Mouse (Mus musculus) heart, adult 9 months (tissue): Measurements from ENCODE around the gene Acss3.

Experiments used
- DNase-seq, 2 experiments: peaks; one replicate each; pipeline ENCODE4 v3.0.0; 2022; ENCODE audit warnings: low spot score in 2 of 2

Gene Acss3

GRCm38 (mm10) chr10:107123529-107124335, at the start of gene Acss3:
Gene Acss3 (minus strand): TSS chr10:107123668.
- DNase-seq: peak; percentile 42 to 60

- no peak for DNase-seq
Measured at GRCm38 (mm10) chr10:107172003-107172689, 48.7 kb upstream of the Acss3 start.

- DNase-seq: no peak
Measured at GRCm38 (mm10) chr10:107166486-107166885, 43.0 kb upstream of the Acss3 start.

DNA sequence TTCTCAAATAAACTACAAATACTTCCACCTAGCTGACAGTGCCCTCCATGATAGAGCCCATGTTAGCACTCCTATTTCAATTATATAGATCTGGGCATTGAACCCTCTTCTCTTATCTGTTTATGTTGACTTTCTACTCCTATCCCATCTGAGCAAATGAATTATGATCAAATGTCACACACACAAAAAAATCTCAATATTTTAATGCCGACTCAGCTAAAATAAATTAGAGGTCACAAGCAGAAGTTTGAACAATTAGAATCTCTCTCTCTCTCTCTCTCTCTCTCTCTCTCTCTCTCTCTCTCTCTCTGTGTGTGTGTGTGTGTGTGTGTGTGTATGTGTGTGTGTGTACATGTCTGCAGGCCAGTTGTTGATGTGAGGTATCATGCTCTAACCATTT, 25.3 kb upstream of the Acss3 start:
- DNase-seq: no peak

GRCm38 (mm10) chr10:107144016-107144415, 20.5 kb upstream of the Acss3 start:
- DNase-seq: no peak

DNA sequence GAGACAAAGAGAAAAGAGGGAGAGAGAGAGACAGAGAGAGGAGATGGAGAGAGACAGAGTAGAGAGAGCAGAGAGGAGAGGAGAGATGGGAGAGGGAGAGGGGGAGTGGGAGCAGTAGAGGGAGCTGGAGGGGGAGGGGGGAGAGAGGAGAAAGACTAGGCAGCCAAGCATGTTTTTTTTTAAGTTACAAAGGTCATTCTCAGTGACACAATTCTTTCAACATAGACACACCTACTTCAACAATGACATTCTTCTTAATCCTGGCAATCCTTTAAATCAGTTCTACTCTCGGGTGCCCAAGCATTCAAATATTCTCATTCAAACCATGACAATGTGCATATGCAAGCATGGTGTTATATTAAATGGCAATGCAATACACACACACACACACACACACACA, 19.4 kb upstream of the Acss3 start:
- no peak for DNase-seq

DNA sequence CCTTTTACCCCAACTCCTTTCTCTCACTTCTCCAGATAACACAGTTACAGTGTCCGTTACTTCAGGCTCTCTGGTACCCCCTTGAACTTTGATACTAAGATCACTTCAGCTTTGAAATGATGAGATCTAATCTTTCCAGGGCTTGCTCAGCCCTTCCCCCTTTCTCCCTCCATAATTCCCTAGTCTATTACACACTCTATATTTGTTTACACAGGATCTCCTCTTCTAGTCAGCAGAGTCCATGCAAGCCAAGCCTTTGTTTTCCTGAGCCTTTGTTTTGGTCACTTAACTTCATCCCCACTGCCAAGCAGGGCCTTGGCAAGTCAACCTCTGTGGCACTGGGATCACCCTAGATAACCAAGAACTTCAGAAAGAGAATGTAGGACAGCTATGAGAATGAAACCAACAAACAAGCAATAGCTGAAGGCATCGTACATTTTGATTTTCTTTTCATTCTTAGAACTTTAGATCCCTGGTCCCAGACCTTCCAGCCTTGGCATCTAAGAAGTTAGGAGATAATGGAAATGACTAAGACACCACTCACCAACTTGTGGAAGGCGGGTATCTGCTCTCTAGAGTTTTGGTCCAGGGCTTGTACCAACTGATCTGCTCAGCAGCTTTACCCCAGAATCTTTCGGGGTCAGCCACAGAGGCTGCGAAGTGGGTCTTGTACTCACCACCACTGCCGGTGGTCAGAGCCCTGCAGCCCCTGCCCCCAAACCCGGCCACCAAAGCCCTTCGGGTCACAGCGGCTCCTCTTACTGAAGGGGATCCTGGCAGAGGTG, 532 bp downstream of the Acss3 start:
- no peak for DNase-seq

- DNase-seq: no peak
Measured at GRCm38 (mm10) chr10:107121301-107121700, 2.2 kb downstream of the Acss3 start.

DNA sequence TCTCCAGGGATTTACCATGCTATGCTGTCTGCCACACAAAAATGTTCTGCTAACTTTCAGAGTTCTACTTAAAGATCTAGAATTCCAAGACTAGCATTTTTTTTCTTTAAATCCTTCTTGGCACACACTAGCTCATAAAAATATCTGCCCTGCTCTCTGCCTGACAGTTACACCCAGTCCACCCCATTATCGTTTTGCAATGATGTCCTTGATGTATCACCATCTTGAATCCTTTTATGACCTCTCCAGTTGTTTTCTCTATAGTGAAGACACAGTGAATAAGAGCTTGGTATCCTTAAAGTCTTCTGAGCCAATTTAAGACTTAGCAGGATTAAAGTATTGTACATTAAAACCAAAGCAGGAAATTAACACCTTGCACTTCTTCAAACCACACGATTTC, 4.3 kb downstream of the Acss3 start:
- DNase-seq: no peak

GRCm38 (mm10) chr10:107116709-107117267, 6.7 kb downstream of the Acss3 start:
- DNase-seq: peak; percentile 4 to 8

GRCm38 (mm10) chr10:107115930-107116642, 7.4 kb downstream of the Acss3 start:
- no peak for DNase-seq

- DNase-seq: no peak
Measured at GRCm38 (mm10) chr10:107115121-107115520, 8.3 kb downstream of the Acss3 start.

DNA sequence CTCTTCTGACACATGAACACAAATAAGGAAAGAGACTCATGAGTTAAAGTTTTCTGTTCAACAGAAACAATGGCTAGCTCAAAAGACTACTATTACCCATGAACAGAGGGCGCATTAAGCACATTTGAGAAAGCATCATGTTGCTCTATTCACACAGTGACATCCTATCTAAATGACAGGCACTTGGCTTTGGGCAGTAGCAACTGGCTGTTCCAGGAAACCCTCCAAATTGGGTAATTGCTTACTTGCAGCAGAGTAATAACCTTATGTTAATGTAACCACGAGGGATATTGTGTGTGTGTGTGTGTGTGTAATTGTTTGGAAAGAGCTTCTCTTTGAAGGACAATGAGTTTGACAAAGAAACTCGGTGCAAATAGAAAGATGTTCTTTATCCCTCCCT, 29.0 kb downstream of the Acss3 start:
- DNase-seq: no peak

DNA sequence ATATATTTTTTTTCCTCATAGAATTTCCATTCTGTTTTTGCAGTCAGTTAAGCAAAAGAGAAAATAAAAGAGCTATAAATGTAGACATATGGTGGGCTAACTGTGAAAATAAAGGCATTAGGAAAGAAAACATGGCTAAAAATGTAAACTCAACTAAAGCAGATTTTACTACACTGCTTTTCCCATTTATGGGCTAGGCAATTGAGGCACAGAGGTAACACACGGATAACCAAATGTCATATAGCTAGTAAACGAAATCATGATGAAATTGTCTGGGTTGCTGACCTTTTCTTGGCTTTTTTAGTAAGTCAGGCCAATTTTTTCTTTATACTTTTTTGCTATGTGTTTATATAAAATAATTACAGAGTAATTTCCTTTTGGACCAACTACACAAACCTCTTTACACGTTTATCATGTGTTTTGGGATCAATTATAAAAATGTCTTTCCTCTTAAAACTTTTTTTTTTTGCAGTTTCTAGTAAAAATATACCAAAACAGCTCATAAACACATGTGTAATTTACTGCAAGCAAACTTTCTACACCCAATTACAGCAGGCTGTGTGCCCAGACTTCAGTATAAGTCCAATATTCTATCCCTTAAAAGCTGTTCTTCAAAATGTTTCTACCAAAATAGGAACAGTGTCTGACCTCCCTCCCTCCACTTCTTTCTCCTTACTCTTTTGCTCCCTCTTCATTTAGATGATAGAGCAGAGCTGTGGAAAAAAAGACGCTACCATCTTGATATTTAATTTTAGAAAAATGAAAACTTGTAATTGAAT, 69.4 kb downstream of the Acss3 start:
- no peak for DNase-seq

DNA sequence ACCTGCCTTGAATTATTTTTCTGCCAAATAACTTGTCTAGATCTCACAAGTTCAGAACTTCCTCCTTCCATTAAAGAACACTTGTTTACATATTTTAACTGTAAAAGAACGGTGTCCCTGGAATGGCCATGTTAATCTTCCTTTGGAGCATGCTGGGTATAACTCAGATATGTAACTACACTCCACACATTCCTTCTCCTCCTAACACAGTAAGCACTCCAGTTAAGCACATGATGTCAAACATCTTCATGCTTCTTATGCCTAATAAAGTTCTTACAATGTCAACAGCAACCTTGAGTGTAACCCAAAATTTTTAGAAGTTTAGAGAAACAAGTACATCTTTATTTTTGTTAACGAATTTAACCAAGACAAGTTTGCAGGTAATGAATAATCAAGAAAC, 73.0 kb downstream of the Acss3 start:
- DNase-seq: no peak

GRCm38 (mm10) chr10:107042656-107043055, 80.8 kb downstream of the Acss3 start:
- DNase-seq: no peak

GRCm38 (mm10) chr10:107040837-107041236, 82.6 kb downstream of the Acss3 start:
- peak; percentile 12 to 58 for DNase-seq

DNA sequence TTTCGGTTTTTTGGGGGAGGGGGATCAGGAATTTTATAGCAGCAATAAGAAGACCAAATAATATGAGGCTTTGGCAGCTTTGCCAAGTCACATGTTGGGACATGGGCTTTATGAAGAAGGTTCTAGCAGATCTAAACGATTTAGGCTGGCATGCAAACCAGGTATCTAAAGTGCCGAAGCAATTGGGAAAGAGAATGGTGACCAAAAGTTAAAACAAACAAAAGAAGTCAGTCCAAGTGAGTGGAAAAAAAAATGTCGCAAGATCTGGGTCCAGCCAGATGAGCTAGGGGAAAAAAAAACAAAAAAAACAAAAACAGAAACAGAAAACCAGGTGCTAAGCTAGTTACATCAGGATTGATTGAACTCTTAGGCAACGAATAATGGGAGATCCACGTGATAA, 83.1 kb downstream of the Acss3 start:
- DNase-seq: no peak

GRCm38 (mm10) chr10:107039211-107039610, 84.3 kb downstream of the Acss3 start:
- DNase-seq: no peak

DNA sequence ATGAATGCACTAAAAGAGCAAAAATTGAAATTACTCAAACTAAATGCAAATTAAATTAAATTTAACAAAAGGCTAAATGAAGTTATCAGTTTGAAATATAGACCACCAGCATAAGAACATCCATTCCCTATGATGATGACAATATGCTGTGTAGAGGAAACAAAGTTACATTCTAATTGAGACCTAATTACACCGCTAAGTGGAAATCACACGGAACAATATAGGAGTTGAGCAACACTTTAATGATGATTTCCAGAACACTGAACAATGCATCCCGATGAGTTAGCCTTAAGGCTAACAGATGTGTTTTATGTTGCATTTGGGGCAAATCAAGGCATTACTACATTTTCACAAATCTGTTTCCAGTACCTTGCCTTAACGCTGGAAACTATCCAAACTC, 99.2 kb downstream of the Acss3 start:
- DNase-seq: no peak

GRCm38 (mm10) chr10:107021118-107021517, 102.3 kb downstream of the Acss3 start:
- DNase-seq: no peak
